Mouse (Mus musculus) layer of hippocampus, adult 9-10 months (tissue): ENCODE measurements around the gene Sytl3.
"Not testable (repeated sequence)": the region's sequence is repeated elsewhere in the genome, so short reads cannot be mapped to it uniquely, and the experiment has no call there.

Experiments
- DNase-seq: peaks from one replicate; pipeline ENCODE4 v3.0.0; 2022; ENCODE audit warnings: low spot score

The Sytl3 gene

DNA sequence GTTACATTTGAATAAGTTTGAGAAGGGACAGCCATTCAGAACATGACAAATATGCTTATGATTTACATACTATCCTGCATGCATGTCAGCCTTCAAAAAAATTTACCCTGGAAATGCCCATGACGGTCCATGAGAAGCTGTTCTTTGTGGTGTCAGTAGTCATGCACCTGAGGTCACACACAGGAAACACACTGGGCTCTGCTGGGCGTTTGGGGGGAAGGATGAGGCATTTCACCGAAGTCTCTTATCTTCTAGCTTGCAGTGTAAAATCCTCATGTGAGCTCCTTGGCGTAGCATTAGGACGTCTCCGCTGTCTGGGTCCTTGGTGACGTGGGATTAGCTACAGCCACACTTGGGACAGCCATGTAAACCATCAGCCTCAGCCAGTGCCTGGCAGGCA is at the start of gene Sytl3:
Gene Sytl3, plus strand, starts transcription at position 293 of the 400 bp plus-strand sequence.
- not testable (repeated sequence) for DNase-seq

DNA sequence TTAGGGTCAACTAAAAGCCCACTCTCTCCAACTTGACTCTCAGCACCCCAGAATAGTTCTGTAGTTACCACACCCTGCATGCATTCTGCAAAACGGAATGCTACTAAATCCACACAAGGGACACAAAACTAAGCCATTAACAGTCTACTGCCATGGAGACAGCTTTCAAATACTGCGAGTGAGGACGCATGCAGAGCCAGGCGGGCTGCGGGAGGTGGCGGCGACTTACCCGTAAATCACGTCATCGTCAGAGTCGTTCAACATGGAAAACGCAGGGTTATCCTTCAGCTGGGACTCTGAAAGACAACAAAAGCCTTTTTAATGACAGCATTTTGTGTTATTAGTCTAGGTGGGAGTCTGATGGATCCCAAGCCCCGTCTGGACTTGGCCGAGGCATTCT is 45.4 kb upstream of the Sytl3 start:
- DNase-seq: not testable (repeated sequence)

DNA sequence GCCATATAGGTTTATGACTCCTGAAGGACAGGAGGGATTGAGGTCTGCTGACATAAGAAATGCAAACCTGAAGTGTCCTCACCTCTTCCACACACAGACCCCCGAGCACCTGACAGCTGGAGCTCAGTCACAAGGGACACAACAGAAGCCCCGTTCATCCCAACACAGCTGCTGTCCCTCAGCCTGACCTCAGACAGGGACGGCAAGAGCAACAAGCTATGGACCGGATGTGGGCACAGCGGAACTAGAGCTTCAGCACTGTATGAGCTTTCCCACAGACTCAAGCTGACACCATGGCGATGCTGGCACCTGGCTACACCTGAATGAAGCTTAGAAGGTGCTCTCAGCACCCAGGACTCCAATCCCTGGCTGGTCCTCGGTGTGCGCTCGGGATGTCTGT is 44.6 kb upstream of the Sytl3 start:
- not testable (repeated sequence) for DNase-seq

DNA sequence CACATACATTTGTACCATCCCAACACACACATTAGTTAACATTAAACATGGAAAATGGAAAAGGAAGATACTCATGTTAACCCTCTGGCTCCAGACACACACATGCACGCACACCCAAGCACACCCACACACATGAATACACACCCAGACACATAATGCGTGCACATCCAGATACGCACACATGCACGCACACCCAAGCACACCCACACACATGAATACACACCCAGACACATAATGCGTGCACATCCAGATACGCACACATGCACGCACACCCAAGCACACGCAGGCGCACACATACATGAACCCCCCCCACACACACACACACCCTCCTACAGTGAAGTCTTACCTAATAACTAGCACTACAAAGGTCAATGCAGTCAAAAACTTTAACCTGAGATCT is 42.2 kb upstream of the Sytl3 start:
- DNase-seq: not testable (repeated sequence)

DNA sequence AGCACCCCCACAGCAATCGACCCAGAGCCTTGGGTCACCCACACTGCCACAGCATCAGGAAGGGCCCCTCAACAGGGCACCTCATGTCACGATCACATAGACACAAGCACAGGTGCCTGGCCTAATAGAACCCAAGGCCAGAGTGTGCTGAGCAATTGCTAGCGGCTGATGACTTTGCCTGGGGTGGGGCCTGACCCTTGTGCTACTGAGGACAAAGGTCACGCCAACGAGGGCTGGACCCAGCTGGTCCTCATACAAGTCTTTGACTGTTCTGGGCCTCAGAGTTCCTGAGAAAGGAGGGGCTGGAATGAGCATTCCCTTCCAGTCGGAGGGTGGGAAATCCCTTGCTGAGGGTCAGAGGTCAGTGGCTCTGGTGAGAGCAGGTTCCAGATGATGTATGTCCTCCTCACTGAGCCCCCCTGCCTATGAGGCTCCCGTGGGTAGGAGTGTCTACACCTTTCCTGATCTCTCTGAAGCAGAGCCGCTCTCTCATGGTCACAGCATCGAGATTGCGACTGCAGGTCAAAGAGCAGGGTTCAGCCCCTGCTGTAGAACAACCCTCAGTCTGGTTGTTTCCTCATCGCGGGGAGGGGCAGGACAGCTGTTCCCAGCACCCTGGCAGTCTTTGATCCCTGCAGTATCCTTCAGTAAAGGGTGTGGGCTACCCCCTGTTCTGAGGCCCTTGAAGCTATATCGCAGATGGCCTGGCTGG is 41.0 kb upstream of the Sytl3 start:
- not testable (repeated sequence) for DNase-seq

DNA sequence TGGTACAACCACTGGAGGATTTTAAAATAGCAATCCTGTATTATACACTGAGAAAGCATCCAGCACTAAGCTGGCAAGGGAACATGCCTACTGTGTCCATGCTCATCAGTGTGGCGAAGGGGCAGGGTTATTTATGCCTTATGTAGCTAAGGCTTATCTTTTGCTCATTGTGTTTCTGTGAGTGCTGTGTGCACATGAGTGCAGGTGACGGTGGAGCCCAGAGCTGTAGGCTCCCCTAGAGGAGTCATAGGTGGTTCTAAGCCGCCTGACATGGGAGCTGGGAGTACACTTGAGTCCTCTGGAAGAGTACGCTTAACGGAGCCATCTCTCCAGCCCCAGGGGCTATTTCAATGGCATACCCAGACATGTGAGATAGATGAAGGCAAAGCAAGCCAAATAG is 39.6 kb upstream of the Sytl3 start:
- DNase-seq: not testable (repeated sequence)

DNA sequence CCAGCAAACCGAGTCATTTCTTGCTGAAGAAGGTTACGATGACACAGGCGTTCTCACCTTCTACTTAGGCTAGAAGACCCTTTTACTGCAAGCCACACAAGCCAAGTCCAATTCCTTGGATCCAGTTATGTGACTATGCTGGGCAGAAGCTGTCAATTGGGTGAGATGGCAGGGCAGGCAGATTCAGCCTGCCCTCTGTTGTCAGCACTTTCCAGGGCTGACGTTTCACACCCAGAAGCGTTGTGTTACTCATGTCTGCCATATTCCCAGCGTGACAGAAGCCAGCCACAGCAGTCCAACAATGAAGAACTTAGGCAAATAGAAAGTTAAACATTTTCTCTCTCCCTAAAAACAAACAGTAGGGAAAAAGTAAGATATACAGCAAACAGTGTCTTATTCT is 38.9 kb upstream of the Sytl3 start:
- not testable (repeated sequence) for DNase-seq

DNA sequence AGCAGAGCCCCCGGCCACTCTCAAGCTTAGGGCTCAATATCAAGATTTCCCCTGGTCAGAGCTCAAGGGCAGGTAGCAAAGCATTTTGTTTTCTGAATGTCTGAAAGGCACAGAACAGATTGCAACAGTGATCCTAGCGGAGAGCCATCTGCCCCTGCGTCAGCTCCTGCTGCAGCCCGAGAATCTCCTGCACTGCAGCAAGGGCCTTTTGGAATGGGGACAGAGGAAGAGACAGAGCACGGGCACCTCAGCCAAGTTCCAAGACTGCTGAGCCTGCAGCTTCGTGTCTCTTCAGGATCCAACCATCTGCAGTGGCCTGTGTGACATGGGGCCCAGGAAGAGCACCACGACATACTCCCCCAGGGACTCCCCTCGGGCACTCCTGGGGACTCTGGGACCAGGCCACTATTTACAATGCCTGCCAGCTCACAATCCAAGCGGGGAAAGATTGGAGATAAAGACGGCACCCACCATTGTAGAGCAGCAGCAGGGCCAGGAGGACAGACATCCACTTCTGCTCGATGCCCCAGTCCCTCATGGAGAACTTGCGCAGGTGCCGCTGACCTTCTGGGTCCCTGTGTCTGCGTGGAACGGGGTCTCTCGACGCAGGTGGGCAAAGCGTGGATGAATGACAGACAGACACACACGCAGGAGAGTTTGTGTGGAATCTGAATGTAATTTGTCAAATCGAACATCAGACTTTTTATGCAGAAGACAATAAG is 38.0 kb upstream of the Sytl3 start:
- not testable (repeated sequence) for DNase-seq

DNA sequence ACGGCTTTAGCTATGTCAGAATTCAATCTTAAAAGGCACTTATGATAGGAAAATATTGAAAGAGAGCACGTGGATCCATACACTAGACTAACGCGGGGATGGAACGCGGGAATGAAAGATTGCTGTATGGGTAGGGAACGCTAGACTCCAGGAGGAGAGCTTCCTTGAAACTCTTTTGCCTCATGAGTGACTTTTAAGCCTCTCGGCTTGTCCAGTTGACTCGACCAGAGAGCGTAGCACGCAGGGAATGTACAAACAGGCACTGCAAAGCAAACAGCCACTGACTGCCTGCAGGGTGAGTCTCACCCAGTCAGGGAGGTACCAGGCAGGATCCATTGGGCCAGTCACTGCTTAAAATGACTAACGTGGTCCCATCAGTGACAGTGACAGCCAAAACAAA is 36.9 kb upstream of the Sytl3 start:
- DNase-seq: not testable (repeated sequence)

DNA sequence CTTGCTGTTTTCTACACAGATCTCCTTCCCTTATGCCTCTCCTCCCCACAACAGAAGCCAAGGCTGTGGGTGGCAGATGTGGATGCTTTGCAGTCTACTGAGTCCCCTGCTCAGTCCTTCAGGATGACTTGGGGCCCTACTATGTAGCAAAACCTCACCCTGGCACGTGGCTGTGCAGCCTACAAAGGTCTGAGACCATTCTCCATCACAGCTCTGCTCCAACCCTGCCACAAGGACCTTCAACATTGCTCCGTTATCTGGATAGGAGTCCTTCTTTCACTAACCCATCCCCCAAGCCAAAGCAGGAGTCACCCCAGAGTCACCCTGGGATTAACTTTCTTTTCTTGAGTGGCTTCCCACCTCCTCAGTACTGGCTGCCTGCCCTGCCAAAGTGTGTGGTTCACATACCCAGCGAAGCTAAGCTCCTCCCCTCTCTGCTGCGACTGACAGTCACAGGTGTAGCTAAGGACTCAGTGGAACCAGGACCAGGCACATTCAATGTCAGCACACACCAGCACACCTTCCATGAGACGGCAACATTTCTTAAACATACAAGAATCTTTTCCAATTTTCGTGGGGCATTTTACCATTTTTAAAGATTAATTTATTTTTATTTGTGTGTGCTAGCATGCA is 33.9 kb upstream of the Sytl3 start:
- DNase-seq: not testable (repeated sequence)

DNA sequence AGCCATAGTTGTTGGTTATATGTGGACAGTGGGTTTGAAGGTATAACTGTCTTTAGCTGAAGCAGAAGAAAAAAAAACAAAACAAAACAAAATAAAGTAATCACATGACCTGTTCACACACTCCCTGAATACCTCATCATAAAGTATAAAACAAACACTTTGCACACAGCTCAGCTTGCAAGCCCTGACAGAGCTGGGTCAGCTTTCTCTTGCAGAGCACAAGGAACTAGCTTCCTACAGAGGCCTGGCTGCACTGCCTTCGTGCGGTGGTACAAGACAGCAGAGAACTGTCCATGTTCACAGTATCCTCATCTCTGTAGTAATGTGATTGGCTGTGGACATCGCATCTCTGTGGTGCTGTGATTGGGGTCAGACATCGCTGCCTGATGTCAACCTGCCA is 28.5 kb upstream of the Sytl3 start:
- DNase-seq: not testable (repeated sequence)

DNA sequence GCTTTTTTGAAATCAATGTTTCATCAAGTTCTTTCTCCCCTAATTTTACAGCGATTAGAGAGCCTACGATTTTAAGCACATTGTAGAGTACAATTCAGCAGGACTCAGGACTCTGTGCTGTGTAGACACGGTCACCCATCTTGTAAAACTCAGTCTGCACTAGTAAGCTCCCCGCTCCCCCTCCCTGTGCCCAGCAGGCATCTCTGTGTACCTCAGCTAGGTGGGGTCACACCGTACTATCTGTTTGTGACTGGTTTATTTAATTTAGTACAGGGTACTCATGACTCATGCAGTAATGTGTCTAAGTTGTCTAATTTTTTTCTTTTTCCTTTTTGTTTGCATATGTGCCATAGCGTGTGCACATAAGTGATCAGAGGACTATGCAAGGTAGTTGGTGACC is 26.0 kb upstream of the Sytl3 start:
- not testable (repeated sequence) for DNase-seq

DNA sequence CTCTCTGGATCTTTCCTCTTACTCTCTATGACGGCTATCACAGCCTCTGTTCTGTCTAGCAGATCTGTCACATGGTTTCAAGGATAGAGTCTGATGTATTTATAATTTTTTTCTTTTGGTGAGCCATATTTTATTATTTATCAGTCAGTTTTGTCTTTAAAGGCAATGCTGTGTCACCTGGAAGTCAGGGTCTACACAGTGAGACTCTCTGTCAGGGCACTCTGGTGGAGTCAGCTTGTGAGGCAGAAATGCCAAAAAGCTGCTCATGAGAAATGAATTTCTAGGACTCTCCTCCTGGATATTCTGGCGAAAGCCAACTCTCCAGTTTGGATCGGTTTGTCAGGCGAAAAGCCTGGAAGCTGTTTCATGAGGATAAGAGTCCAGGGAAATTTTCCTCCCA is 23.1 kb upstream of the Sytl3 start:
- not testable (repeated sequence) for DNase-seq

DNA sequence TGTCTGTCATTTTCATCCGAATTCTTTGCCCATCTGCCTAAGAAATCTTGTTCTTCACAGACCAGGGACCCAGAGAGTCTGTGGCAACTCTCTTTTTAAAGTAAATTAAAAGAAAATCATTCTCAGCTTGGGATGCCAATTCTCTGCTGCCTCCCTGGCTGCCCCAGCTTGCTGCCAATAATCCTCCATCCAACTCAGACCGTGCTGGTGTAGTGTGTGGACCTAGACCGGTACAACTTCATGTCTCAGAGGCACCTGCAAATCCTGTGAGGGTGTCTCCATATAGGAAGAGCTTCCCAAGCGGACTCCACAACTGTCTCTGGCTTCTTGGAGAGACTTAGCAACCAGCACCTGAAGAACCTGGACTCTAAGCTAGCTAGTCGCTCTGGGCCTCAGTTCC is 22.0 kb upstream of the Sytl3 start:
- no peak for DNase-seq

DNA sequence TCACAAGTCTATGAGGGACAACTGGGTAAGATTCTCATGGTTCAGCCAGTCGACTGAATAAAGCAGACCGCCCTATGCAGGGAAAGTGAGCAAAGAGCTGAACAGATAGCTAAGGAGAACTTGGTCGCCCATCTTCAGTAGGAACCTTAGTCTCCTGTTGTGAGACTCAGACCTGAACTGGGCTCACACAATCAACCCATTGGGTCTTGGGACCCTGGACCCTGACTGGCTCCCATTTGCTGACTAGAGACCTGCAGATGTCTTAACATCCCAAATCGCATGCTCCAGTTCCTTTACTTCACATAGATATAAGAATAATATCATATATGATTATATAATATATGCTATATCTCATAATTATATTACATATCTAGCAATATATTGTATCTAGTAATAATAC is 21.5 kb upstream of the Sytl3 start:
- not testable (repeated sequence) for DNase-seq

DNA sequence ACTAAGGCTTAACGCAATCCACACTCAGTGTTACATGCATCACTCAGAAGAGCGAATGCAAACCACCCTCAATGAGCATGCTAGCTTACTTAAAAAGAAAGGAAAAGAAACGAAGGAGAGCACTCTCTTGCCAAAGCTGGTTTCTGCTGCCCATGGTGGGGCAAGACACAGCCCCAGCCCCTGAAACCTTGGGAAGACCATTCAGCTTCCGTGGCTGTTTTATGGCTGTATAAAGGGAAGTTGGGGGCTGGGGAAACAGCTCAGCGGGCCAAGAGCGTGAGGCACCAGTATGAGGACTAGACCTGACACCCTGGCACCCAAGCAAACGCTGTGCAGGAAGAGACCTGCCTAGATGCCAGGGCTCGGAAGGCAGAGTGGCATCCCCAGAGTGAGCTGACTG is 20.4 kb upstream of the Sytl3 start:
- not testable (repeated sequence) for DNase-seq

DNA sequence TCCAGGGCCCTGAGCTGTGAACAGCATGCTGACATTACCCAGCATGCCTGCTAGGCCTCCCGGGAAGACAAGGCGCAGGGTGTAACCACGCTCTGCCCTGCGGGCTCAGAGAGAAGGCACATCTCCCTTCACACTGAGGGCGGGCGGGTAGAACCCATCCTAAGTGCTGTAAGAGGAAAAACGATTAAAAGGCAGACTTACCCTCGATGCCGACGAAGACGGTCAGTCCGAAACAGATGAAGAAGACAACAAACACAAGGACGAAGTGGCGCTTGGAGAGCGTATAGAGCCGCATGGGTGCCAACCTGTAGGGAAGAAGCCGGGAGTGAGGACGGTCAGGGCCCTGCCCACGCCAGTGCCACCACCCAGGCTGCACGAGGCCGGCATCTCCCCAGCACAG is 19.4 kb upstream of the Sytl3 start:
- not testable (repeated sequence) for DNase-seq

DNA sequence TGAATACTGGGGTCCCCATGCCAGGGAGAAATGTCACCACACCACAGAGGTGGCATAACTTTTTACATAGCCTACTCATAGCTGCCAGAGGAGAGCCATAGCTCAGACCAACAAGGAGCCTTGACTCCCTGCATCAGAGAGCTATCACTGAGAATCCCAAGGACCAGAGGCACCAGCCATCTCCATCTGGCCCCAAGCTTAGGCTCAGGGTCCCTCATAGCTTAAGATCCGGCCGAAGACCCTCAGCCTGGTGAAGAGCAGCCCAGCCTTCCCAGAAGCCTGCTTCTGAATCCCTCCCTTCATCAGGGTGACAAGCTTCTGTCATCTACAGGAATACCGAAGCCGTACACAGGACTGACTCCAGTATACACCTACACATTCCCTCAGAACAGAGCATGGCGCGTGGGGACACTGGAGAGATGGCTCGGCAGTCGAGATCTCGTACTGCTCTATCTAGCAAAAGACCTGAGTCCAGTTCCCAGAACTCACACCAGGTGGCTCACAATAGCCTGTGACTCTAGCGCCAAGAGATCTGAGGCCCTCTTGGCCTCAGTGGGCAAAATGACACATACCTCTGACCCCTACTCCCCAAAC is 18.8 kb upstream of the Sytl3 start:
- DNase-seq: not testable (repeated sequence)

DNA sequence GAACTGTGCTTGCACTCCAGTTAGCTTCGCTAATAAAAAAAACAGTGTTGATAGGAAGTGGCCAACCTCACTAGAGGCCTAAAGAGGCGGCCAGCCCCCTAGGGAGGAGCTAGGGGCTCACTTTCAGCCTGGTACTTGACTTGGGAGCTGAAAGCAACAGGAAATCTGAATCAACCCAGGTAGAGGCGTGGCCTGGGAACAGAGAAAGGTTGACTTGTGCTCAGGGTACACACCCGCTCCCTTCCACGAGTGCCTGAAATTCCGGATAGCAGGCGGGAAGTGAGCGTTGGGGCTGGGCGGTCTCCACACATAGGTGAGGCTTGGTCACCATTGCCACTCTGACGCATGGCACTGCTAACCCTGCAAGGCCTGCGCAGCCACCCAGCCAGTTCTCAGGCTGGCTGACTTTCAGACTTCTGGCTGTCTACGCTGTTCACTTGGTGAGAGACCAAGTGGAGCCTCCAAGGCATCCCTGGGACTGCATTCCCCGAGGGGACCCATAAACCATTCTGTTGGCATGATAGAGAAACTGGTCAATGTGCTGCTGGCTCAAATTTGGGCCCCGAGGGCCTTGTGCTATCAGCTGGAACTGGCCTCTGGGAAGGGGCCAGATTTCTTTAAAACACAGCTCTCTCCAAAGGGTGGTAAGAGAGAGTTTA is 18.0 kb upstream of the Sytl3 start:
- DNase-seq: not testable (repeated sequence)

DNA sequence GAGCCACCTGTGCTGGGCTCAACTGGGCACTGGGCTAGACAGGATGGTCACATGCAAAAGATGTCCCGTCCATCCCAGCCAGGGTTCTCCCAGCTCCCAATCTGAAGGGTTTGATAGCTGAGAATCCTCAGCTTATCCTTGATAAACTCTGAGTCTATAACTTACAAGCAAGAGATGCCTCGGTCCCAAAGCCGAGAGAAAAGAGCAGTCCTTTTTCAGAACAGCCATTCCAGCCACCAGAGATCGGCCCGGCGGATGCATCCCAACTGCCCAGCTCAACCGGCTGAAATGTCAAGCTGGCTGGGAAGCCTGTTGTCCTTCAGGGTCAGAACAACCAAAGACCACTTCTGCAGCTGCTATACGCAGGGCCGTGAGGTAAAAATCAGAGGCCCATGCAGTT is 14.7 kb upstream of the Sytl3 start:
- not testable (repeated sequence) for DNase-seq

DNA sequence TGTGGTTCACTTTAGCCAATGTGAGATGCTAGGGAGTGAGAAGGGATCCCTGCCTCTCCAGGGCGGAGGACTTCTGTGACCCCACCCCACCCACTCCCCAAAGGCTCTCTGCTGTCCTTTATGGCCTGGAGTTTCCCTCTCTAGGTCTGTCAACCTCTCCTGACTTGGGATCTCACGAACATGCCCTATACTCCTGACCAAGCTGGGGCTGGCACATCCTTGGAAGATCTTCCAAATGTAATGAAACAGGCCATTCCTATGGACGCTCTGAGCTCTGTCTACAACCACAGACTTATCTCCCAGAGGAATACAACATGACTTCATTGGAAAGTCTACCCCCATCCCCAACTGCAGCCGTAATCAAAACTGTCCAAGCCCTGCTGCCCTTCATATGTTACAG is 14.2 kb upstream of the Sytl3 start:
- not testable (repeated sequence) for DNase-seq

DNA sequence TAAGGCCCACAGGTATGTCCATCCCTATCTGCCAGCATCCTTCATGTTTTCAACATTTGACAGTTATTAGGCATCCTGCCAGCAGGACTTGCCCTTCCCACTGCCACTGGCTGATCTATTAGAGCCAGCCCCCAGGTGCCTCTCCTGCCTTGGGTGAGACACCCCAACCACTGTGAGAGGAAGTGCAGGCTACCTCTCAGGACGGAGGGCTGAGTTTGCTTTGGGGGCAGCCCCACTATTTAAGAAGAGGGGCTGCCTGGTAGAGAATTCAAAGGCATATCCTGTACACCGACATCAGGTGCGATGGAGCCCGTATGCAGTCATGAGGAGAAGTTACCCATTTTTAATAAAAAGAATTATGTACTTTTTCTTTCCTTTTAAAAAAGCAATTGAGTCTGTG is 13.2 kb upstream of the Sytl3 start:
- not testable (repeated sequence) for DNase-seq
